Mouse (Mus musculus): ENCODE measurements around the gene Epha10. TPM values are rescaled to one million over a fixed set of nuclear protein-coding genes. Genes with fewer than 3 reads are reported as not detected.
A peak's percentile ranks its signal among the peaks of the same experiment; 100 is the strongest.

Gene Epha10
- polyA plus RNA-seq, 1 experiment from 2014 or later = 1.3 TPM

DNA sequence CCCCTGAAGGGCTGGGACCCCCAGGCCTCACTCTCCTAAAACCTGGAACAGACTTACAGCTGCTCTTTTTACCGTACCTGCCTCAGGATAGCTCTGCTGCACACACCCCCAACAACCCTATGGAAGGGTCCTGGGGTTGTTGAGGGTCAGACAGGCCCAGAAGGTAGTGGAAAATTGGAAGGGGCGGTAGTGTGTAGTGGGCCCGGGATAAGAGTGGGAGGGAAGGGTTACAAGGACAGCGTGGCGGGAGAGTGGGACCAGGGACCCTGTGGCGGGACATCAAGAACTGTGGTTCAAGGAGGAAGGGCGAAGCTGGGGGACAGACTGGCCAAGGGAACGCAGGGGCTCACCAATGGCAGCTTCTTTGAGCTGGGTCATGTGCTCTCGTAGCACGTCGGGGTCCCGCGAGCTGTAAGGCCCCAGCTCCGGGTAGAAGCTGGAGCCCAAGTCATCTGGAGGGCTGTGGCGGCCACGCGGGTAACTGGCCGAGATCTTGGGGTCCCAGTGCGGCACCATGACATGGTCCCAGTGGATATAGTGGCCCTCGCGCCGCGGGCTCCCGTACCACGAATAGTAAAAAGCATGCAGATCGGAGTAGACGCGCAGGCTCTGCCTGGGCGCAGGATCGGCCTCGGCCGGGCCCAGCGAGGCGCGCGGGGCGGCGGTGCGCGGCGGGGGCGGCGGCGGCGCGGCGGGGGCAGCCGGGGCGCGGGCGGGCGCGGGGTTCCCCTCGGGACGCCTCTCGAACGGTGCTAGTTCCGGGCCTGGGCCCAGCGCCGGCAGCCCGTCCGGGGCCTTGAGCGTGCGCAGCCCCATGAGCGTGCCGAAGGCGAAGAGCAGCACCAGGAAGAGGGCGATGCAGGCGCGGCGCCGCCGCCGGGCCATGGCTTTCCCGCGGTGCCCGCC is 19.2 kb upstream of the Epha10 start, which contains the start of gene Maneal:
Gene Maneal, minus strand, starts transcription at position 889 of the 906 bp plus-strand sequence.
- Histone ChIP-seq H3K27ac (peak within 1 kb of the TSS; percentile 83), H3K4me1 (peaks cover 26% of the 10 kb centered on the region), H3K36me3 (replicated peaks) (peaks cover 26% of the 10 kb centered on the region), H3K27me3 (ENCODE audit: poor library complexity, severe bottlenecking) (peaks cover 34% of the 10 kb centered on the region), H3K4me3 (peak within 1 kb of the TSS; percentile 71), H3K9me3 (no peaks in the 10 kb centered on the region)
- 4% methylated on average over 77 of the region's 77 CpGs for WGBS
- no peak for DNase-seq (ENCODE audit: extremely low spot score, low spot score)

DNA sequence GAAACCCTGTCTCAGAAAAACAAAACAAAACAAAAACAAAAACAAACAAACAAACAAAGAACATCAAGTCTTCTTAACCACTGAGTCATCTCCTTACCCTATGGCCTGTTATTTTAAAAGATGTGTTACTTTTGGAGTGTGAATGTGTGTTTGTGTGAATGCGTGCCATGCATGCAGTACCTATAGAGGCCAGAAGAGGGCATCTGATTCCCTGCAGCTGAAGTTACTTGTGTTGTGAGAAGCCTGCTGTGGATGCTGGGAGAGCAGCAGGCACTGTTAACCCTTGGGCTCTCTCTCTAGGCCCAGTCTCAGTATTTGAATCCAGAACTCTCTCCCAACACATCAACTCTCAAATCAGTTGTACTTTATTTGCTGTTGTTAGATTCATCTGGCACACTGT is 8.0 kb upstream of the Epha10 start:
- 97% methylated on average over 1 of the region's 1 CpGs for WGBS
- Histone ChIP-seq H3K27me3 (ENCODE audit: poor library complexity, severe bottlenecking) (no peaks in the 10 kb centered on the region), H3K9me3 (peaks cover 3% of the 10 kb centered on the region; the same call in 1 of the 2 replicates), H3K4me3 (no peak overlapping the region), H3K36me3 (replicated peaks) (no peaks in the 10 kb centered on the region), H3K27ac (no peak overlapping the region), H3K4me1 (no peaks in the 10 kb centered on the region)
- DNase-seq (ENCODE audit: extremely low spot score, low spot score) = no peak

DNA sequence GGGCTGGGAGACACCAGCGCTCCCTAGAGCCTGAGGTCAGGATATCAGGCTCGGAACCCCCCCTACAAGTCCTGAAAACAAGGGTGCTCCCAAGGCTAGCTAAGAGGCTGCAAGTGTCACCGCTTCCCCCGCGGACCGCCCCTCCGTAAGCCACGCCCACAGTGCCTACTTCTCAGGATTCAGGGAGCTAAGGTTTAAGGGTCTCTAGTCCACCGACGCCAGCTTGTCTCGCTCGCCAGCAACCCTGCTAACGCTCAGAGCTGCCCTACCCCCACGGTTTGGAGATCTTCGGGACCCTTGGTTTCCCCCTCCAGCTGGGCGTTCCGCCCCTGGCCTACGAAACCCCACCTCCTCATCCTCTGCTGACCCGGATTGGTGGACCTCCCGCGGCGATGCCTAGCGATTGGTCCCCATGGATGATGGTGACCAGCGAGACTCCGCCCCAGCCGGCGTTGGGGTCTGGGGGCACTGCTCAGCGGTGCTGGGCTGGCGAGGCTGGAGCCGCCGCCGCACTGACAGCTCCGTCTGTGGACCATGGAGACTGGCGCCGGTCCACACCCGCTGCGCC is 726 bp downstream of the Epha10 start:
- Histone ChIP-seq H3K4me1 (peaks cover 35% of the 10 kb centered on the region), H3K9me3 (peaks cover 4% of the 10 kb centered on the region; the same call in 1 of the 2 replicates), H3K27me3 (ENCODE audit: poor library complexity, severe bottlenecking) (peaks cover 78% of the 10 kb centered on the region), H3K4me3 (peak overlapping the region; percentile 56), H3K36me3 (replicated peaks) (no peaks in the 10 kb centered on the region), H3K27ac (peak overlapping the region; percentile 22; the same call in 1 of the 2 replicates)
- WGBS = 0% methylated on average over 37 of the region's 37 CpGs
- DNase-seq (ENCODE audit: extremely low spot score, low spot score) = peak; percentile 91

DNA sequence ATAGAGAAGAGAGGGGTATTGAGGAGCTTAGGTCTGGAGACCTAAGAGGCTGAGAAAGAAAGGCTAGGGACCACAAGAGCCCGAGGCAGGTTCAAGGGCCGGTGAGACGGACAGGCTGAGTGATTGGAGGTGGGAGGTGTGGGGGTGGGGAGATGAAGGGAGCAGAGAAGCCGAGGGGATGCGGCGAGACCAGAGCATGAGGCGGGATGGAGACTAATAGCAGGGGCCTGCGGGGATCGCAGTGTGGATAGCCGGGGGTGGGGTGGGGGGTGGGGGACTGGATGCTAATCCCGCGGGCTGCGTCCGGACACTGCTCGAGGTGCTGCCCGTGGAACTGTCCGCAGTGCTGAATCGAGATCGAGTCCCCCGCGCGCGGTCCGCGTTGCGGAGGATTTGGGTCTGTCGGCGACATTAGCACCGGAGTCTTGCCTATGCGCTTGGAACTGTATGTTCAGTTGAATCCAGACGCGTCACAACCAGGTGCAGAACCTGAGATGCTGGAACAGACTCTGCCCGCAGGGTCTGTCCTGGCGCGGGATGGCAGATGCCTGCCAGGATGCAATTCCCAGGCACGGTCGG is 1.5 kb downstream of the Epha10 start:
- Histone ChIP-seq H3K36me3 (replicated peaks) (no peaks in the 10 kb centered on the region), H3K27ac (no peak overlapping the region), H3K27me3 (ENCODE audit: poor library complexity, severe bottlenecking) (peaks cover 83% of the 10 kb centered on the region), H3K9me3 (peaks cover 4% of the 10 kb centered on the region; the same call in 1 of the 2 replicates), H3K4me1 (peaks cover 35% of the 10 kb centered on the region), H3K4me3 (peak overlapping the region; percentile 56)
- DNase-seq (ENCODE audit: extremely low spot score, low spot score) = peak; percentile 63
- 1% methylated on average over 36 of the region's 37 CpGs for WGBS

DNA sequence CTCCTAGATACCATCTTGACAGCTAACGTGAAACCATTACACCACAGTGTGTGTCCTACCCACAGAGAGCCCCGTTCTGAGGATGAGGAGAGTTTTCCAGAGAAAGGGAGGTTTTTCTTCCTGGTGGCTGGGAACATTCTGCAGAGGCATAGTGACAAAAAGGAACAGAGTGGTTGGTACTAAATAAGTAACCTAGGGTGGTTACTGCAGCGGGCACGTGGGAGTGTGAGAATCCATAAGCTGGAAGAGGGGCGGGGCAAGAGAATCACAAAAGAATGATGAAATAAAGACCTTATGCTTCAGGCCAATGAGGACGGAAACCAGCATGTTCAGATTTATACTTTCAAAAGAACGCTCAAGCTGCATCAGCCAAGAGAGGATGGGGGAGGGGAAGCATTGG is 8.0 kb downstream of the Epha10 start:
- no peaks in the 10 kb centered on the region for H3K36me3 ChIP-seq (replicated peaks)
- 79% methylated on average over 7 of the region's 7 CpGs for WGBS
- peaks cover 77% of the 10 kb centered on the region for H3K27me3 ChIP-seq (ENCODE audit: poor library complexity, severe bottlenecking)

DNA sequence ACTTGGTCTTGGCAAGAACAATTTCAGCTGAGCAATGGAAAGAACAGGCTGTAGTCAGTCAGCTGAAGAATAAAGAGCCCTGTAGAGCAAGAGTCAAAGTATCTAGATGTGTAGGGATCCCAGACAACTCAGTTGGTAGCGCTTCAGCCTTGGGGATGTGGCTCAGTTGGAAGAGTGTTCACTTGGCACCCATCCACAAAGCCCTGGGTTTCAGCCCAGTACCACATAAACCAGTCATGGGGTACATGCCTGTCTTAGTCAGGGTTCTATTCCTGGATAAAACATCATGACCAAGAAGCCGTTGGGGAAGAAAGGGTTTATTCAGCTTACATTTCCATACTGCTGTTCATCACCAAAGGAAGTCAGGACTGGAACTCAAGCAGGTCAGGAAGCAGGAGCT is 9.2 kb downstream of the Epha10 start:
- no peak for DNase-seq (ENCODE audit: extremely low spot score, low spot score)
- Histone ChIP-seq H3K27ac (no peak overlapping the region), H3K4me3 (no peak overlapping the region), H3K9me3 (no peaks in the 10 kb centered on the region), H3K27me3 (ENCODE audit: poor library complexity, severe bottlenecking) (peaks cover 77% of the 10 kb centered on the region), H3K36me3 (replicated peaks) (no peaks in the 10 kb centered on the region), H3K4me1 (peaks cover 17% of the 10 kb centered on the region)
- WGBS = 97% methylated on average over 2 of the region's 2 CpGs

More for the DNA sequence above, 8.0 kb downstream of the Epha10 start:
- no peak for DNase-seq (ENCODE audit: extremely low spot score, low spot score)
- no peak overlapping the region for H3K4me3 ChIP-seq
- no peak overlapping the region for H3K27ac ChIP-seq
- no peaks in the 10 kb centered on the region for H3K9me3 ChIP-seq
- H3K4me1 ChIP-seq = peaks cover 6% of the 10 kb centered on the region

DNA sequence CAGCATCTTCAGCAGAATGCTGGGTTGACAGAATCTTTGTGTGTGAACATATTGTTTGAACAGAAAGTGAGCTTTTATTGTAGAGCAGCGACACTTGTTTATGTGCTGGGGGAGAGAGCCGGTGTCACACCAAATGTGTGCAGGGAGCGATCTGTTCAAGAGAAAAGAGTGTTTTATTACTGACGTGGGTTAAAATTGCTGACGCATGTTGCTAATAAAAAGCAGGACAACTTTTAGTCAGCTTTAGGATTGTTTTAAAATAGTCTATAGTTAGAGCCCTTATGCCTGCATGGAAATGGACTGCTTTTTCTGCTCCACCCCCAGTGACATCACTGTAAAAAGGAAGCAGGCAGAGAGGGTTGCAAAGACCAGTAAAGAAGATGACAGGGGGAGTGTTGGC is 10.1 kb downstream of the Epha10 start:
- H3K27me3 ChIP-seq (ENCODE audit: poor library complexity, severe bottlenecking) = peaks cover 77% of the 10 kb centered on the region
- H3K27ac ChIP-seq = no peak overlapping the region
- 77% methylated on average over 5 of the region's 5 CpGs for WGBS

DNA sequence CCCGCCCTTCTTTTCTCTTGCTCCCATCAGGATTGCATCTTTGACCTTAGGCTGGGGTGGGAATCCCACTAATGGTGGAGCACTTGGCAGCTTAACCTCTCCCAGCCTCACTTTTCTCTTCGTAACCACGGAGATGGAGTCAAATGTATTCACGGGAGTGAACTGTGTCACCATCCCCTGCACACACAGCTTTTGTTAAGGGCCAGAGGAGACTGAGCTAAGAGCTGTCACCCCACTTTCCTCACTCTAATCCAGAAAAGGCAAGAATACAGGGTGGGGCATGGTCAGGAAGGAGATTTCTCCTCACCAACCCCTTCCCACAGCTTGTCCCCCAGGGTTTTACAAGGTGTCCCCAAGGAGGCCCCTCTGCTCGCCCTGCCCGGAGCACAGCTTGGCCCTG is 13.1 kb downstream of the Epha10 start:
- 34% methylated on average over 6 of the region's 6 CpGs for WGBS
- H3K36me3 ChIP-seq (replicated peaks) = no peaks in the 10 kb centered on the region
- no peaks in the 10 kb centered on the region for H3K9me3 ChIP-seq
- H3K4me3 ChIP-seq = peak overlapping the region; percentile 63
- peaks cover 36% of the 10 kb centered on the region for H3K4me1 ChIP-seq
- H3K27me3 ChIP-seq (ENCODE audit: poor library complexity, severe bottlenecking) = peaks cover 84% of the 10 kb centered on the region
- no peak for DNase-seq (ENCODE audit: extremely low spot score, low spot score)
- no peak overlapping the region for H3K27ac ChIP-seq

More for the DNA sequence above, 10.1 kb downstream of the Epha10 start:
- H3K36me3 ChIP-seq (replicated peaks) = no peaks in the 10 kb centered on the region
- no peak for DNase-seq (ENCODE audit: extremely low spot score, low spot score)
- H3K9me3 ChIP-seq = no peaks in the 10 kb centered on the region
- no peak overlapping the region for H3K4me3 ChIP-seq
- H3K4me1 ChIP-seq = peaks cover 21% of the 10 kb centered on the region

DNA sequence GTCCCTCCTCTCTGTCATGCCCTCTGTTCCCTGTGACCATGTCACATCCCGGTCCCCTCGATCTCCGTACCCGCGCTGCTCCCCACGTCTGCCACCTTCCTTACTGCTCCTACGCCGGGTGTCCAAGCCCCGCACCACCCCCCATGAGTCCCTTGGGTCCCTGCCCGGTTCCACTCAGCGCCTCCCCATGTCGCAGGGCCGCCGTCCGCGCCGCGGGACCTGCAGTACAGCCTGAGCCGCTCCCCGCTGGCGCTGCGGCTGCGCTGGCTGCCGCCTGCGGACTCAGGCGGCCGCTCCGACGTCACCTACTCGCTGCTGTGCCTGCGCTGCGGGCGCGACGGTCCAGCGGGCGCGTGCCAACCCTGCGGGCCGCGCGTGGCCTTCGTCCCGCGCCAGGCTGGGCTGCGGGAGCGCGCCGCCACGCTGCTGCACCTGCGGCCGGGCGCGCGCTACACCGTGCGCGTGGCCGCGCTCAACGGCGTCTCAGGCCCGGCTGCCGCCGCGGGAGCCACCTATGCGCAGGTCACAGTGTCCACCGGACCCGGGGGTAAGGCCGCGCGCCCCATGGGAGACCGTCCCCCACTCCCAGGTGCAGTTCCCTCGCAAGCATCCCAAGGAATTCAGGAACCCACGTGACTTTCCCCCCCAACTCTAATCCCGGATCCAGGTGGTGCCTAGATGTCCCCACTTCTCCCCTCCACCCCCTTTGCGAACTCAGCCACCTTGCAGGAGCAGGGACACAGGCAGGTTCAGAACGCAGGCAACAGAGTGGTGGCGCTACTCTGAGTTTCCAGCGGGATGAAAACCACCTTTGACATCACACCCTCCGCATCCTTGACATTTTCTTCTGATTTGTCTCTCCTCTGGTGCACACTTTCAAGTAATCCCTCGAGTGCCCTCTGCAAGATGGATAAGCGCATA is 14.1 kb downstream of the Epha10 start:
- peaks cover 91% of the 10 kb centered on the region for H3K27me3 ChIP-seq (ENCODE audit: poor library complexity, severe bottlenecking)
- H3K4me3 ChIP-seq = peak overlapping the region; percentile 63
- 1% methylated on average over 83 of the region's 83 CpGs for WGBS
- peaks cover 46% of the 10 kb centered on the region for H3K4me1 ChIP-seq
- no peaks in the 10 kb centered on the region for H3K9me3 ChIP-seq
- no peaks in the 10 kb centered on the region for H3K36me3 ChIP-seq (replicated peaks)
- H3K27ac ChIP-seq = peak overlapping the region; percentile 58; the same call in 1 of the 2 replicates
- no peak for DNase-seq (ENCODE audit: extremely low spot score, low spot score)

DNA sequence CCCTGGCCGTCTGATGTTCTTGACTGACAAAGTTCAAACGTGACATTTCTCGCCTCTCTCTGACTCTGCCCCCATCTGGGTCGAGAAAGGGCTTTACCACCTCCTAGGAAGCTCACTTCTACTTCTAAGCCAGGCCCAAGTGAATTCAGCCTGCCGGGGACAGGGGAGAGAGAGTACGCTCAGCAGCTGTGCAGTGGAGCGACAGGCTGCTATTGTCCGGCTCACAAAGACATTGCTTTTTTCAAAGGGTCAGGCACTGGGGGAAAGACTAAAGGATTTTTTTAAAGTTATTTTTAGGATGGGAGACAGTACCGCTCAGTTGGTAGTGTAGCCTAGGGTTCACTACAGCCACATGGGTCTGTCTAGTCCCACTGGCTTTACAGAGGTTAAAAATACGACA is 17.7 kb downstream of the Epha10 start:
- Histone ChIP-seq H3K4me1 (peaks cover 62% of the 10 kb centered on the region), H3K36me3 (replicated peaks) (no peaks in the 10 kb centered on the region), H3K9me3 (no peaks in the 10 kb centered on the region), H3K27ac (peak overlapping the region; percentile 36), H3K4me3 (no peak overlapping the region), H3K27me3 (ENCODE audit: poor library complexity, severe bottlenecking) (peaks cover 77% of the 10 kb centered on the region)
- DNase-seq (ENCODE audit: extremely low spot score, low spot score) = peak; percentile 49
- whole genome bisulfite sequencing = 17% methylated on average over 10 of the region's 10 CpGs

DNA sequence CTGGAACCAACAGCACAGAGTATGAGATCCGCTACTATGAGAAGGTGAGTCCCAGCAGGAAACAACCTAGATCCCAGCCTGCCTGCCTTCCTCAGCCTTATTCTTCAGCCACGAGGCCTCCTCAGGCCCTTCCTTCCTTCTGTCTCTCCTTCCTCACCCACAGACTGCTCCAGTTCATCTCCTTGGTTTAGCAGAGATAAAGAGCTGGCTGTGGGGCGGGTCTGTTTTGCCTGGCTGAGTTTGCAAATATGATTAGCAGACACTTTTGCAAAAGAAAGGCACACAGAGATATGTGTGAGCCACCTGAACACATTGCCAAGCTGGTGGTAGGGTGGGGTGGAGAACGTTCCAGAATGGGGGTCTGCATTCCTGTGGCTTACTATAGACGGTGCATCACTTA is 19.2 kb downstream of the Epha10 start:
- Histone ChIP-seq H3K36me3 (replicated peaks) (no peaks in the 10 kb centered on the region), H3K4me3 (0 out of 2 replicates have a peak overlapping the region, but pooled peaks have one; percentile 9), H3K9me3 (no peaks in the 10 kb centered on the region), H3K27me3 (ENCODE audit: poor library complexity, severe bottlenecking) (peaks cover 63% of the 10 kb centered on the region), H3K27ac (peak overlapping the region; percentile 58; the same call in 1 of the 2 replicates), H3K4me1 (peaks cover 52% of the 10 kb centered on the region)
- 60% methylated on average over 5 of the region's 5 CpGs for WGBS
- DNase-seq (ENCODE audit: extremely low spot score, low spot score) = no peak

DNA sequence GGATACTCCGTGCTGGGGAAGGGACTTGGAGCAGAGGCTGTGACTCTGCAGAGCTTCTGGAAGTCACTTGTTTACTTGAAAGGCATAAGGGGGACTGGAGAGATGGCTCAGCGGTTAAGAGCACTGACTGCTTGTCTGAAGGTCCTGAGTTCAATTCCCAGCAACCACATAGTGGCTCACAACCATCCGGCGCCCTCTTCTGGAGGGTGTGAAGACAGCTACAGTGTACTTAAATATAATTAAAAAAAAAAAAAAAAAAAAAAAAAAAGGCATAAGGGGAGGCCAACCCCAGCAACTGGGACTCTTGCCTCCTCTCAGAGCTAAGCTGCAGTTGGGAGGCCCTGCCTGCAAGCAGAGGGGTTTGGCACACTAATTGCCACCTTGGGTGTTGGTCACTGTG is 24.7 kb downstream of the Epha10 start:
- Histone ChIP-seq H3K27ac (peak overlapping the region; percentile 84), H3K4me3 (no peak overlapping the region)
- WGBS = 72% methylated on average over 4 of the region's 4 CpGs

More for the DNA sequence above, 24.7 kb downstream of the Epha10 start:
- H3K4me1 ChIP-seq = peaks cover 37% of the 10 kb centered on the region
- no peak for DNase-seq (ENCODE audit: extremely low spot score, low spot score)
- no peaks in the 10 kb centered on the region for H3K9me3 ChIP-seq
- peaks cover 16% of the 10 kb centered on the region for H3K27me3 ChIP-seq (ENCODE audit: poor library complexity, severe bottlenecking)
- no peaks in the 10 kb centered on the region for H3K36me3 ChIP-seq (replicated peaks)

Measured in forebrain, embryonic 10.5 days (tissue).